Mouse (Mus musculus) heart, postnatal 10 days (tissue): ENCODE measurements around the gene Olfr749. TPM values are rescaled to one million over a fixed set of nuclear protein-coding genes. Genes with fewer than 3 reads are reported as not detected.
"Not testable (repeated sequence)": the region's sequence is repeated elsewhere in the genome, so short reads cannot be mapped to it uniquely, and the experiment has no call there.

ENCODE experiments used
- DNase-seq, 2 experiments: peaks; one replicate each; pipeline ENCODE4 v3.0.0; 2021
- intact Hi-C: fragments of 180-260 bp; cut with DNase I; formaldehyde crosslinking; loops from one replicate; pipeline ENCODE4 v1.15.1; 2025
- total RNA-seq, 2 experiments: library from RNA; stranded (reverse); gene quantifications; 2 replicates each; pipeline ENCODE4 v1.2.3; 2021

Olfr749 gene
- not detected for total RNA-seq

GRCm38 (mm10) chr14:50744994-50745393 is at the start of gene Olfr749:
TSS of gene Olfr749 (minus strand) at chr14:50745094.
- no peak for DNase-seq
- intact Hi-C loops: no loop called here

- intact Hi-C loops: loop anchor here (10.0 kb wide), 1 partner anchor 723 kb away; no protein-coding TSS in a partner anchor
- DNase-seq: no peak
These were observed 43.3 kb upstream of the Olfr749 start for GRCm38 (mm10) chr14:50788157-50788556.

GRCm38 (mm10) chr14:50785251-50785637 is 40.4 kb upstream of the Olfr749 start, which contains the start of gene Ttc5:
TSS of gene Ttc5 (minus strand) at chr14:50785519.
- intact Hi-C loops: loop anchor here (10.0 kb wide), 1 partner anchor 720 kb away; no protein-coding TSS in a partner anchor
- DNase-seq: peak; percentile 92 to 97

GRCm38 (mm10) chr14:50784391-50785250 is 39.7 kb upstream of the Olfr749 start:
- DNase-seq: peak in 1 of 2 experiments; percentile 2
- intact Hi-C loops: loop anchor here (10.0 kb wide), 1 partner anchor 720 kb away; no protein-coding TSS in a partner anchor

GRCm38 (mm10) chr14:50782166-50782565 is 37.3 kb upstream of the Olfr749 start:
- intact Hi-C loops: loop anchor here (10.0 kb wide), 1 partner anchor 717 kb away; no protein-coding TSS in a partner anchor
- DNase-seq: no peak

- intact Hi-C loops: loop anchor here (10.0 kb wide), 1 partner anchor 907 kb away; no protein-coding TSS in a partner anchor
- no peak for DNase-seq
These were observed 26.4 kb upstream of the Olfr749 start for GRCm38 (mm10) chr14:50771342-50771741.

- intact Hi-C loops: no loop called here
- no peak for DNase-seq
These were observed 20.8 kb upstream of the Olfr749 start for GRCm38 (mm10) chr14:50765736-50766135.

- intact Hi-C loops: no loop called here
- no peak for DNase-seq
These were observed 13.7 kb upstream of the Olfr749 start for GRCm38 (mm10) chr14:50758416-50759085.

- DNase-seq: no peak
- intact Hi-C loops: no loop called here
These were observed 3.3 kb downstream of the Olfr749 start for GRCm38 (mm10) chr14:50741584-50741983.

GRCm38 (mm10) chr14:50740334-50740733 is 4.6 kb downstream of the Olfr749 start:
- no peak for DNase-seq
- intact Hi-C loops: no loop called here

- intact Hi-C loops: not testable (repeated sequence)
These were observed 22.5 kb downstream of the Olfr749 start for GRCm38 (mm10) chr14:50722371-50722770.

GRCm38 (mm10) chr14:50719875-50720274 is 25.0 kb downstream of the Olfr749 start:
- intact Hi-C loops: not testable (repeated sequence)
- DNase-seq: peak; percentile 1 to 4

More at GRCm38 (mm10) chr14:50722371-50722770, 22.5 kb downstream of the Olfr749 start:
- not testable (repeated sequence) for DNase-seq

GRCm38 (mm10) chr14:50707073-50707472 is 37.8 kb downstream of the Olfr749 start, which contains the start of gene Olfr748:
TSS of gene Olfr748 (plus strand) at chr14:50707373.
- intact Hi-C loops: no loop called here
- no peak for DNase-seq

GRCm38 (mm10) chr14:50693106-50693505 is 51.8 kb downstream of the Olfr749 start, which contains the start of gene Olfr747:
TSS of gene Olfr747 (minus strand) at chr14:50693206.
- intact Hi-C loops: no loop called here
- no peak for DNase-seq

Other genes starting within 250 kb of the Olfr749 start
- gene Olfr742, start 241.5 kb downstream of the Olfr749 start, total RNA-seq: not detected
- not detected for gene Olfr743, start 223.3 kb downstream of the Olfr749 start, total RNA-seq
- not detected for gene Olfr744, start 130.2 kb downstream of the Olfr749 start, total RNA-seq
- gene Olfr745, start 105.7 kb downstream of the Olfr749 start, total RNA-seq: not detected
- gene Olfr746, start 98.0 kb downstream of the Olfr749 start, total RNA-seq: not detected
- not detected for gene Olfr747, start 51.9 kb downstream of the Olfr749 start, total RNA-seq
- gene Olfr748, start 37.7 kb downstream of the Olfr749 start, total RNA-seq: not detected
- gene Ttc5, start 40.4 kb upstream of the Olfr749 start, total RNA-seq: 10 to 100 TPM; 22.9 to 26.8 TPM
- gene Ccnb1ip1, start 62.6 kb upstream of the Olfr749 start, total RNA-seq: not detected
- gene Parp2, start 62.7 kb upstream of the Olfr749 start, total RNA-seq: 10 to 100 TPM; 18.7 to 20.0 TPM
- 10 to 100 TPM; 10.9 to 11.6 TPM for gene Tep1, start 125.5 kb upstream of the Olfr749 start, total RNA-seq
- gene Klhl33, start 152.4 kb upstream of the Olfr749 start, total RNA-seq: 1 to 10 TPM; 5.7 to 5.9 TPM
- gene Osgep, start 179.8 kb upstream of the Olfr749 start, total RNA-seq: 10 to 100 TPM; 59.5 to 66.3 TPM
- gene Apex1, start 179.9 kb upstream of the Olfr749 start, total RNA-seq: 10 to 100 TPM; 39.5 to 43.4 TPM
- gene Pip4p1, start 185.8 kb upstream of the Olfr749 start, total RNA-seq: 10 to 100 TPM; 23.7 to 25.4 TPM
- 10 to 100 TPM; 15.2 to 17.3 TPM for gene Pnp, start 186.0 kb upstream of the Olfr749 start, total RNA-seq
- gene Gm49342, start 199.4 kb upstream of the Olfr749 start, total RNA-seq: 10 to 100 TPM; 13.0 to 14.4 TPM
- gene Pnp2, start 210.9 kb upstream of the Olfr749 start, total RNA-seq: 1 to 10 TPM in 1 of 2 experiments, under 1 TPM in 1; 0.69 to 1.1 TPM